Mouse (Mus musculus) c-Kit-negative CD71-positive TER-119-positive erythroid progenitor cells, embryonic 14.5 days (primary cell): ENCODE measurements at regions not wholly inside any gene's neighbourhood (a gene's known extent, or its start where the extent isn't known, plus 50 kb on each side); places are given as distances from the start of the nearest gene placed in this dataset.

Experiments
- DNase-seq: peaks from one replicate; pipeline ENCODE4 v3.0.0-alpha.2; 2013; ENCODE audit warnings: low read depth, low spot score

- DNase-seq, result no peak
Observed at GRCm38 (mm10) chr19:56039091-56040004, 247.6 kb upstream of the Habp2 start.

GRCm38 (mm10) chr19:56041930-56042329, 245.0 kb upstream of the Habp2 start:
- no peak for DNase-seq

GRCm38 (mm10) chr19:56046784-56047390, 240.1 kb upstream of the Habp2 start:
- no peak for DNase-seq

GRCm38 (mm10) chr19:56054186-56054585, 232.8 kb upstream of the Habp2 start:
- no peak for DNase-seq

GRCm38 (mm10) chr19:56056397-56056796, 230.5 kb upstream of the Habp2 start:
- no peak for DNase-seq

GRCm38 (mm10) chr19:56061882-56062540, 224.9 kb upstream of the Habp2 start:
- DNase-seq, result no peak

- no peak for DNase-seq
Observed at GRCm38 (mm10) chr19:56063099-56063498, 223.8 kb upstream of the Habp2 start.

GRCm38 (mm10) chr19:56065730-56066129, 221.2 kb upstream of the Habp2 start:
- DNase-seq, result no peak

- DNase-seq, result no peak
Observed at GRCm38 (mm10) chr19:56068165-56068564, 218.8 kb upstream of the Habp2 start.

- no peak for DNase-seq
Observed at GRCm38 (mm10) chr19:56068854-56069253, 218.1 kb upstream of the Habp2 start.

GRCm38 (mm10) chr19:56069266-56069665, 217.7 kb upstream of the Habp2 start:
- DNase-seq, result no peak

- DNase-seq, result no peak
Observed at GRCm38 (mm10) chr19:56071340-56071739, 215.6 kb upstream of the Habp2 start.

GRCm38 (mm10) chr19:56076128-56076527, 210.8 kb upstream of the Habp2 start:
- DNase-seq, result no peak

GRCm38 (mm10) chr19:56077491-56077890, 209.4 kb upstream of the Habp2 start:
- no peak for DNase-seq

GRCm38 (mm10) chr19:56086413-56087083, 200.4 kb upstream of the Habp2 start:
- DNase-seq, result no peak

- no peak for DNase-seq
Observed at GRCm38 (mm10) chr19:56087127-56087526, 199.8 kb upstream of the Habp2 start.

- DNase-seq, result no peak
Observed at GRCm38 (mm10) chr19:56089795-56090375, 197.1 kb upstream of the Habp2 start.

GRCm38 (mm10) chr19:56091581-56091980, 195.4 kb upstream of the Habp2 start:
- no peak for DNase-seq

GRCm38 (mm10) chr19:56095873-56096272, 191.1 kb upstream of the Habp2 start:
- no peak for DNase-seq

GRCm38 (mm10) chr19:56099725-56100124, 187.2 kb upstream of the Habp2 start:
- DNase-seq, result no peak

- no peak for DNase-seq
Observed at GRCm38 (mm10) chr19:56100131-56100872, 186.6 kb upstream of the Habp2 start.
